Mouse (Mus musculus) Patski (cell line): ENCODE measurements around the gene Ksr2. TPM values are rescaled to one million over a fixed set of nuclear protein-coding genes. Genes with fewer than 3 reads are reported as not detected.

ENCODE experiments used
- ATAC-seq: fragments of 100-300 bp; one replicate; pipeline ENCODE4 v1.8.0; 2021
- CTCF ChIA-PET: fragments of 350-600 bp; sonication (Branson Sonifier 250); formaldehyde crosslinking; loops from one replicate; lab custom pipeline; 2022; ENCODE audit warnings: inconsistent platforms; lab: Charles Lee
- POLR2A ChIA-PET: fragments of 350-600 bp; sonication (Branson Sonifier 250); formaldehyde crosslinking; loops from one replicate; lab custom pipeline; 2022; ENCODE audit warnings: antibody characterized with exemption, inconsistent platforms; lab: Charles Lee
- DNase-seq: peaks from one replicate; pipeline ENCODE4 v3.0.0-alpha.2; 2011; ENCODE audit warnings: low read depth, low spot score
- H3K27me3 ChIP-seq: fragments of 371-371 bp; one replicate; pipeline ENCODE4 v1.5.1; 2021
- CTCF ChIP-seq: fragments of 100-300 bp; IDR thresholded peaks from one replicate; pipeline ENCODE4 v1.5.1; 2021
- in situ Hi-C: fragments of 300-500 bp; cut with MboI; formaldehyde crosslinking; loops from 3 replicates; pipeline ENCODE4 v1.11.1; 2018; ENCODE audit warnings: low pct_unique_long_range_greater_than_20kb, mixed read lengths
- polyA plus RNA-seq: library from polyadenylated mRNA; unstranded; gene quantifications from one replicate; pipeline ENCODE4 v1.2.3, GENCODE M21; 2021

Ksr2 gene
- polyA plus RNA-seq, 1 experiment from 2014 or later, result not detected

- no peaks in the 10 kb centered on the region for H3K27me3 ChIP-seq
- no peak for DNase-seq
- ChIA-PET POLR2A (interaction anchor here (1.4 kb wide), 1 partner anchor 13 kb away, joined by 3 read pairs; no protein-coding TSS in a partner anchor), CTCF (no interaction called here)
- ATAC-seq, result no peak
- no peak for TF ChIP-seq CTCF
- in situ Hi-C loops, result no loop called here
Measured at GRCm38 (mm10) chr5:117709306-117709705, 295.5 kb downstream of the Ksr2 start.

GRCm38 (mm10) chr5:117711636-117712035 is 297.8 kb downstream of the Ksr2 start:
- DNase-seq (no peak), ATAC-seq (no peak)
- CTCF ChIA-PET, result no interaction called here
- in situ Hi-C loops, result no loop called here
- no peaks in the 10 kb centered on the region for H3K27me3 ChIP-seq
- no peak for TF ChIP-seq CTCF
- POLR2A ChIA-PET, result no interaction called here

GRCm38 (mm10) chr5:117712207-117712606 is 298.4 kb downstream of the Ksr2 start:
- CTCF ChIA-PET, result no interaction called here
- no peaks in the 10 kb centered on the region for H3K27me3 ChIP-seq
- in situ Hi-C loops, result no loop called here
- POLR2A ChIA-PET, result no interaction called here
- no peak for ATAC-seq
- no peak for TF ChIP-seq CTCF
- no peak for DNase-seq

- ATAC-seq, result no peak
- POLR2A ChIA-PET, result no interaction called here
Measured at GRCm38 (mm10) chr5:117717120-117717519, 303.3 kb downstream of the Ksr2 start.

GRCm38 (mm10) chr5:117723316-117723715 is 309.5 kb downstream of the Ksr2 start:
- POLR2A ChIA-PET, result interaction anchor here (1.5 kb wide), 1 partner anchor 14 kb away, joined by 3 read pairs; no protein-coding TSS in a partner anchor
- in situ Hi-C loops, result no loop called here
- ATAC-seq (no peak), DNase-seq (no peak)
- no peak for TF ChIP-seq CTCF
- H3K27me3 ChIP-seq, result no peaks in the 10 kb centered on the region
- CTCF ChIA-PET, result no interaction called here

More at GRCm38 (mm10) chr5:117717120-117717519, 303.3 kb downstream of the Ksr2 start:
- DNase-seq, result no peak
- in situ Hi-C loops, result no loop called here
- CTCF ChIA-PET, result no interaction called here
- H3K27me3 ChIP-seq, result no peaks in the 10 kb centered on the region
- TF ChIP-seq CTCF, result no peak

- in situ Hi-C loops, result no loop called here
- ChIA-PET POLR2A (no interaction called here), CTCF (no interaction called here)
- DNase-seq (no peak), ATAC-seq (no peak)
- no peaks in the 10 kb centered on the region for H3K27me3 ChIP-seq
- no peak for TF ChIP-seq CTCF
Measured at GRCm38 (mm10) chr5:117726548-117726947, 312.7 kb downstream of the Ksr2 start.

- ChIA-PET CTCF (no interaction called here), POLR2A (no interaction called here)
- no peak for DNase-seq
- no peaks in the 10 kb centered on the region for H3K27me3 ChIP-seq
- no peak for TF ChIP-seq CTCF
- ATAC-seq, result no peak
- in situ Hi-C loops, result no loop called here
Measured at GRCm38 (mm10) chr5:117727138-117727537, 313.3 kb downstream of the Ksr2 start.

- in situ Hi-C loops, result no loop called here
- DNase-seq (no peak), ATAC-seq (no peak)
- no peak for TF ChIP-seq CTCF
- peaks cover 3% of the 10 kb centered on the region for H3K27me3 ChIP-seq
- ChIA-PET POLR2A (no interaction called here), CTCF (interaction anchor here (1.0 kb wide), 1 partner anchor 8 kb away, joined by 5 read pairs; no protein-coding TSS in a partner anchor)
Measured at GRCm38 (mm10) chr5:117731311-117731710, 317.5 kb downstream of the Ksr2 start.

- H3K27me3 ChIP-seq, result peaks cover 14% of the 10 kb centered on the region
- no peak for ATAC-seq
- TF ChIP-seq CTCF, result no peak
- ChIA-PET CTCF (no interaction called here), POLR2A (no interaction called here)
- DNase-seq, result no peak
- in situ Hi-C loops, result no loop called here
Measured at GRCm38 (mm10) chr5:117744654-117745178, 330.9 kb downstream of the Ksr2 start.

- ChIA-PET POLR2A (no interaction called here), CTCF (no interaction called here)
- ATAC-seq (no peak), DNase-seq (no peak)
- in situ Hi-C loops, result no loop called here
- H3K27me3 ChIP-seq, result peaks cover 5% of the 10 kb centered on the region
- no peak for TF ChIP-seq CTCF
Measured at GRCm38 (mm10) chr5:117749353-117749752, 335.6 kb downstream of the Ksr2 start.

- CTCF ChIA-PET, result no interaction called here
Measured at GRCm38 (mm10) chr5:117757696-117758482, 344.1 kb downstream of the Ksr2 start.

More at GRCm38 (mm10) chr5:117757696-117758482, 344.1 kb downstream of the Ksr2 start:
- in situ Hi-C loops, result no loop called here
- ATAC-seq (no peak), DNase-seq (no peak)
- H3K27me3 ChIP-seq, result no peaks in the 10 kb centered on the region
- POLR2A ChIA-PET, result no interaction called here
- no peak for TF ChIP-seq CTCF
